Mouse (Mus musculus): ENCODE results near the gene BC055324.
A peak's percentile ranks its signal among the peaks of the same experiment; 100 is the strongest.

BC055324 gene

DNA sequence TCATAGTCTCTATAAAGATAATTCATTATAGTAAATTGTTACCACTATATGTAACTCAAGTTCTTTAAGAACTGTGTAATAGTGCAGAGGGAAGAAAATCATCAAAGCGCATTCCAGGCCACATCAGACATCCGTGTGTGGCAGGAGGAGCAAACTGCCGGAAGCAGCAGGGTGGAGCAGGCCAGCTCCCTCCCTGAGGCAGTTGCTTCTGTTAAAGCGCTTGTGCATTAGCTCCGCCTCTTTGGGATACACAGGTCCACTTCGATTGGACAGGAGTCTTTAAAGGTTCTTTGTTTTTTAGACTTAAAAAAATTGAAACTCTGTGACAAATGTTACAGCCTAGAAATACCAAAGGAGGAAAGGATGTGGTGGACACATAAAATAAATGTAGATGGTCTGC, 52.5 kb downstream of the BC055324 start:
- no peak for DNase-seq

DNA sequence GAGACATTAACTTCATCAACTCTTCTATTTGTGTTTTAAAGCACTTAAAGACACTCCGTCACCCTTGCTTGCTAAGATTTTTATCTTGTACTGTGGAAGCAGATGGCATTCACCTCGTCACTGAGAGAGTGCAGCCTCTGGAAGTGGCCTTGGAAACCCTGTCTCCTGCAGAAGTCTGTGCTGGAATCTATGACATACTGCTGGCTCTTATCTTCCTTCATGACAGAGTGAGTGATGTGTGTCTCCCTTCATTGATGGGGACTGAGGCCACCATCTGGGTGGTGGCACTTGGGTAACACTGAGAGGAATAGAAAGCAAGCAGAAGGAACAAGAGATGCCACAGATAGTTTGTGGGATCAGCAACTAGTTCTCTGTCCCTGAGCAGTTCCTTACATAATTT, 60.0 kb downstream of the BC055324 start:
- no peak for DNase-seq

DNA sequence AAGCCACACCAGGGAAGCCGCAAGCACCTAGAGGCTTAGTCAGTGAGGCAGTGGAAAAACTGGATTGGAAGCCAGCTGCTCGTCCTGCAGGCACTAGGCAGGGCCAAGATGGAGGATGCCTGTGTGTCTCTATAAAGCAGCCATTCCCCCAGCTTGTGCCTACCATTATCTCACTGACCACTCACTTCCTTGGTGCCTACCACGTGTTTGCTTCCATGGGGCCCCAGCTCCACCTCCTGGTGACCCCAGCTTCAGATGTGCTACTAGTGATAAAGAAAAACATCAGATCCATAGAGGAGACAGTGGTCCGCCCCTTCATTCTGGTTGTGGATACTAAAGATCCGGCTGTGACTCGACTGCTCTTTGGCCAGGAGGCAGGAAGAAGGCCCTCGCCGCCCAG, 62.8 kb downstream of the BC055324 start:
- no peak for DNase-seq

DNA sequence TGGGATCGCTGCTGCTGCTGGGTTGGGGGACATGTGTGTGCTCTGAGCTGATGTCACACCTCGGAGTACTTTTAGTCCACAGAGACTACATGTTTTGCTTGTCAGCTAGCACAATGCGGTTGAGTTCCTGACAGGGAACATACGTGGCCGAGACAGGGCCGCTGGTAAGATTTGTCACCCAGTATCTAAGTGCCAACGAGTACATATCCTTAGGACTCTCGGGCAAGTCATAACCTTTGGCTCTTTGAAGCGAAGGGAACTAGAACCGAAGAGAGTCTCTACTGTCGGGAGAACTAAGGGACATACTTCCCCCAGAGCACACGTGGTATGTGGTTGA, 64.2 kb downstream of the BC055324 start:
- DNase-seq: peak; percentile 11

DNA sequence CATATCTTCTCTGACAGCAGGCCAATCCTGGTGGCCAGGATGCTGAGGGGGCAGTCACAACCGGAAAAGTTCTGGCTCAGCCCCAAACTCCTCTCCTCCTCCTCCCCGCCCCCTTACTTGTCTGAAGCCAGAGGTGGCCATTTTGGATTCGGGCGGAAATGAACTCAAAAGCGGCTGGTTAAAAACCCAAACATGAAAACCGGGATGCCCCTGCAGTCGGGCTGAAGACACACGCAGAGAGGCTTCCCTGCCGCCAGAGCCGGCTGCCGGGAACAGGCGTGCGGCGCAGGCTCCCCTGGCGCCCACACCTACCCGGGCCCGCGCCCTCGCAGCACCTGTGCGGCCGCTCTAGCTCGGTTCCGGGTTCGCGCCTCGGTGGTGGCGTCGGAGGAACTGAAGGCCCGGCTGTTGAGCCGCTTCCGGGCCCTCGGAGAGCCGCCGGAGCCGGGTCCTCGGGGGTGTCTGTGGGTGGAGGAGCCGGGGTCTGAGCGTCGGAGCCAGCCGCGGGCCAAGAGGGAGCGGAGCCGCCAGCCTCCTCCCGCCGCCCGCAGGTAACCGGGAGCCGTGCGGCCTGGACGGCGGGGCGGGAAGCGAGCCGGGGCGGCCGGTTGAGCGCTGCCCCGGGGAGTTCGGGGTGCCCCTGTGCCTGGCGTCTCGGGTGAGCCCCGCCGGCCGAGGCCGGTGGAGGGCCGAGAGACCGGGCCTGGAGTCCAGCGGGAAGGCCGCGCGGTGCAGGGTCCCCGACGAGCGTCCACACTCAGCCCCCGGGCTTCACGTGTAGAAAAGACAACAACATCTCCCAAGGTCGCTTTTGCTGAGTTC, 64.7 kb downstream of the BC055324 start:
- DNase-seq: peak; percentile 88

DNA sequence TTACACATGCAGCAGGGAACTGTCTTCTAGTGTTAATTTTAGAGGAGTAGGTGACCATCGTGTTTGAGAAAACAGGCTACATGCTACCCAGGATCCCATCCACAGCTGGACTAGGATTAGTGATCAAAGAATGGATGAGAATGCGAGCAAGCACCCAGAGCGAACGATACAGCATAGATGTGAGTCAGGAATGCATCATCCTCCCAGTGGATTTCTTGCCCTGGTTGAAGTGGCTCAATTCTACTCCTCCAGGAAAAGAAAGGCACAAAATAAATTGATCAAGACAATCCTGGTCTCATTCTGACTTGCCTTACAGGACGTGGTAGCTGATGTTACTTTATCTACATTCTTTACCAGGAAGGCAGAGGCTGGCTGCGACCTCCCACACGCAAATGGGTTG, 65.8 kb downstream of the BC055324 start, which contains the start of gene Scyl3:
TSS of gene Scyl3 (plus strand) at position 255 of the 400 bp plus-strand sequence.
- no peak for DNase-seq

DNA sequence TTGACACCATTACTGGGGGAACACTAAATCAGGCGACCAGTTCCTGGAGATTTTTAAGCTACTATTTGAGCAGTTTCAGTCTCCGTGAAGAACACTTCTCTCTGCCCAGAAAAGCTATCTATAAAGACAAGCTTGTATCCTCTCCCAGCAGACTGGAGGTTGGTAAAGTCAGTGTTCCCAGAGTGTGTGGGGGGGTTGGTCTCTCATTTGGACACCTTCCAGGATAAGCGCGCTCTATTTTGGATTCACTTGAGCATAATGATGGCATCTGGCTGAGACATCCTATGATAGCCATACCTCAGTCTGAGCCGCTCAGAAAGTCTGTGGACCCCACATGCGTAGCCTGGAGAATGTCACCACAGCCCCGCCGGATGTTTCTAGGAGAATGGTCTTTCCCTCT, 70.5 kb downstream of the BC055324 start:
- peak; percentile 23 for DNase-seq

DNA sequence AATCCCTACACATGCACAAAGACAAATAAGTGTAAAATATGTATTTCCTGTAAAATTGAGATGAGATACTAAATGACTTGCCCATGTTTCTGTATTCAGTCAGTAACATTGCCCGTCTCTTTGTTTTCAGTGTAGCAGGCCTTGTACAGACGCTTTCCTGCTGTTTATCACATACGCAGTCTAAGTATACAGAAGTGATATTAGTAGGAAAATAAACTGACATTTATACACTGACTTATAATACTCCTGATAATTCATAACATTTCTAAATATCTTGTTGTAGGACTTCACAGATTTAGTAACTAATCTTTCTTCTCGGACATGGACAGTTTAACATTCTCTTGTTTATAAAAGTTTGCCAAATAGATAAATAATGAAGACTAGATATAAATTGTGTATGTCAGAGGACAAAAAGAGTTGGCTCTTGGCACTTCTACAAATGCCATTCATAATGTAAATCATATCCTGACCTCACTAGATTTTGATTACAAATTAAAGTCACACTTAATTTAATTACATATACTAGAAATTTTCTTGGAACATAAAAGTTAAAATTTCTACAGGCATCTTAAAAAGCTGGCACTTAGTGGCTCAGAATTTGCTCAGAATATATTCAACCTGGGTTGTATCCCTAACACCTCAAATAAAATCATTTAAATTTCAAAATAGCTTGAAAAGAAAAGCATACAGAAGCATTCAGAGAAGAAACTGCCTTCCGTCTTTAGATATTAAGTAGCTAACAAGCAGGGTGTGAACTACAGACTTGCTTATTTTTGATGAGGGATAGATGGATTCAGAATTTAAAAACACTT, 77.0 kb downstream of the BC055324 start:
- DNase-seq: no peak

DNA sequence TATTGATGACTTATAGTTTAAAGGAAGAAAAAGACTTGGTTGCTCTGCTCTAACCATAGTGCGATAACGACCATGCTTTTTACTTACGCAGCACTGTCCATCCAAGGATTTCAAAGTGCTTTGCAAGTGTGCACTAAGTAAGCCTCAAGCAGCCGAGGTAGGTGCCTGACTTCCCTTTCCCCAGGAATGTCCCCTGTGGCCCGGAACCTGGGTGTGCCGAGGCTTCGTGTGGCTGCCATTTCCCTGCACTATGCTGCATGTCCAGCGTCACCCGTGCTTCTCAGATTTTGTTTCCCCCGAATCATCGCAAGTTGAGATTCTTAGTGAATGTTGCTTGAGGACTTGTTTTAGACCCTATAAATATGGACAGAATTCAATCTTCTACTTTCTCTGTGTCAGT, 82.6 kb downstream of the BC055324 start:
- DNase-seq: no peak

DNA sequence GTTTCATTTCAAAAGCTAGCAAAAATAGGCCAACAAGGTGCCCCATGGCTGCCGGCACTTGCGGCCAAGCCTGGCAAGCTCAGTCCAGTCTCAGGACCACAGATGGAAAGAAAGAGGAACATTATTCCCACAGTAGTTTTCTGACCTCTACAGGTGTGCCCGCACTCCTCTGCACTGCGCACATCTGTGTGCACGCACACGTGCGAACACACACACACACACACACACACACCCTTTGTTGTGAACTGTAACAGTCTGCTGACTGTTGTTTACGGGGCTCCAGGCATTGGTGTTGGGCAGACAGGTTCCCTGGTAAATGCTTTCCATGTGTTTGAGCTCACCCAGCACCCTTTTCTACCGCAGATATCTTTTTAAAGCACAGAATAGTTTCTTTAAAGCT, 83.8 kb downstream of the BC055324 start:
- DNase-seq: no peak

DNA sequence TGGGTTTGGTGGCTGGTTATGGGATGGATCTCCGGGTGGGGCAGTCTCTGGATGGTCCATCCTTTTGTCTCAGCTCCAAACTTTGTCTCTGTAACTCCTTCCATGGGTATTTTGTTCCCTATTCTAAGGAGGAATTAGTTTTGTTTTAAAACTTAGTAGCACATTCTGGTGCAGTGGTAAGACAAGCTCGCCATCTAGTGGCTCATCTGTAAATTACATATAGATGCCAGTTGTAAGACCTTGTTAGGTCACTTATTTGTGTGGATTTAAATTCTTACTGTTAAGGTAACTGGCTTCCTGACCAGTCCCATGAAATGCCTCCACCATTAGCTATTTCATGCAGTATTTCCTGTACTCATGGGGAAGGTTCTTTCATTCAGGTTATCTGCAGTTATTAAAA, 84.3 kb downstream of the BC055324 start:
- DNase-seq: no peak

DNA sequence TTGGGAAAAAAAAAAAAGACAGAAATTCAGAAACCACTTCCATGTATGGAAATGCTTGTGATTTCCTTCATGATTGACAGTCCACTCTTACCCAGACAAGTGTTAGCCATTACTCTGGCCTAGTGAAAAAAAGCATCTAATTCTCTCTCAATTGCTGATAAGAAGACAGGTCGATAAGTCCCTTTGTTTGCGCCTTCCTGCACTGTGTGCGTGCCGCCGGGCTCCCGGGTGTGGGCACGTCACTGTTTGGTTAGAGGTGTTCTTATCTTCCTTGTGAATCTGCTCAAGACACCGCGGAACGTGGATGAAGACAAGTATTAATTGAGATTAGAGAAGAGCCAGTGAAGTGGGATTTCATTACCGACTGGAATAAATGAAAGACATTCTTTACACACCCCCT, 86.2 kb downstream of the BC055324 start:
- no peak for DNase-seq

DNA sequence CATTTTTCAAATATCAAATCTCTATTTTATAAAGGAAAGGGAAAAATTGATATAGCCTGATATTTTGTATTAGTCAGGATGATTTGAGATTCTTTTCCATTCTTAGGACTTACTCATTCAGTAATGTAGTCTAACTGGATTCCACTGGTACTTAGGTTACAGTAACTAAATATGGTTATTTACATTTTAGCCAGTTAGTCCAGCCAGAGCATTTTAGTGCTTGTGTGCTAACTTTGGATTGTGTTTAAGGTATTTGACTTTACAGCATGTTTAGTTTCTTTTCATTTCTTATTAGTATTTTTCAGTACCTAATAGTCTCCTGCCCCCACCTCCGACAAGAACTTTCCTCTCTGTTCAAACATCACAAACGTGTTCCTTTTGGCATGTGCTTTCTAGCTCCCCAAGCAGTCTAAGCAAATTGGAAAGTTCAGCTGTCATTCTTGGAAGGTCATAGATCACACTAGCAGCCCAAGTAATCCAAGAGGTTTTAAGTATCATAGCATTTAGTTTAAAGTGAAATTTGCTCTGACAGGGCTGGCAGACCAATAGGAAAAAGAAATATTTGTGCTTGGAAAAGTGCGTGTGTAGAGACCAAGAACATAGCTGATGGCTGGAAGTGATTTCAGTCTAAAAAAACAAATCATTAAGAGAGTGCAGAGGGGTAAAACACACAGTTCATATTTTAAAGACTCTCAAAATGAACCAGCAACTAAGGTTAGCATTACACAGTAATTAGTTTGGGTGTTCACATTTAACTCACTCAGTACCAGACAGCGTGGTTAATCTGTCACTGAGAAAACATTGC, 87.4 kb downstream of the BC055324 start:
- DNase-seq: no peak

DNA sequence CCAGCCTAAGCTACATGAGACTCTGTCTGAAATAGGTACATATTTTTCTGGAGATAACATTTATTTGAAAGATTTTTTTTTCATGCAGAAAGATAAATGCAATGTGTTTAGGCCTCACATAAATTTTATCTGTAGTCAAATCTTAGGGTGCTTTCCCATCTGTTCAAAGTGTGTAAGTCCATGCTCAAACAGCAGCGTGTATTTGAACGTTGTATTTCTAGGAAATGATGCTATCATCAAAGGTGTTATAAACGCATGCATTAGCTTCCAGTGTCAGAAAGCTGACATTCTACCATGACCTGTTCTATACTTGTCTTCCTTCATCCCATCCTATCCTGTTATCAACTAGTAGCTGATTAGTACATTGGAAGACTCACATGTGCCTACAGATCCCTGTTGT, 91.2 kb downstream of the BC055324 start:
- no peak for DNase-seq

DNA sequence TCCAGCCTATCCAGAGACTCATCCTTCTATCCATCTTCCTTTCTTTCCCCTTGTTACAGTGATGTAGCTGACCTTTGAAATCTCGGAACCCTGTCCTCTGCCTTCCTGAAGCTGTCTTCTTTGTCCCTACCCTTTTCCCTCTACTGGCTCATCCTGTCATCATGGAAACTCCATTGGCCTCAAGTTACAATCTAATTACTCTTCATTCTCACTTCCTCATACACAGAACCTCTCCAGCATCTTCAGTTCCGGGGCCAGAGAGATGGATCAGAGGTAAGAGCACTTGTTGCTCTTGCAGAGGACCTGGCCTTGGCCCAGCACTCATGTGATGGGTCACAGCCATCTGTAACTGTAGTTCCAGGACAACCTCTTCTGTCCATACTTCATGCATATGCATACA, 94.4 kb downstream of the BC055324 start:
- no peak for DNase-seq

DNA sequence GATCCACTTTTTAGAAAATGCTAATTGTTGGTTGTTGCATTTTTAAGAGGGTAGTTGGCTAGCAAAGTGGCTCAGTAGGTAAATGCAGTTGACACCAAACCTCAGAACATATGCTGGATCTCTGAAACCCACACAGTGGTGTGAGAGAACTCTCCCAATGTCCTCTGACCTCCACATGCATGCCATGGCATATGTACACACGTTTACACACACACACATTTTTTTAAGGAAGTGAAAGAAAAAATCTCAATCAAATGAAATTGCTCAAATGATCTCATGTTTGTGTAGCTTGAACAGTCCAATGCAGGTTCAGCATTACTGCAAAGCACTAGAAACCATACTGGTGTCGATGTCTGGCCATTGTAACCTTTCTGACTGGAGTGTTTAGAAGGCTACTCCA, 95.0 kb downstream of the BC055324 start:
- DNase-seq: no peak

DNA sequence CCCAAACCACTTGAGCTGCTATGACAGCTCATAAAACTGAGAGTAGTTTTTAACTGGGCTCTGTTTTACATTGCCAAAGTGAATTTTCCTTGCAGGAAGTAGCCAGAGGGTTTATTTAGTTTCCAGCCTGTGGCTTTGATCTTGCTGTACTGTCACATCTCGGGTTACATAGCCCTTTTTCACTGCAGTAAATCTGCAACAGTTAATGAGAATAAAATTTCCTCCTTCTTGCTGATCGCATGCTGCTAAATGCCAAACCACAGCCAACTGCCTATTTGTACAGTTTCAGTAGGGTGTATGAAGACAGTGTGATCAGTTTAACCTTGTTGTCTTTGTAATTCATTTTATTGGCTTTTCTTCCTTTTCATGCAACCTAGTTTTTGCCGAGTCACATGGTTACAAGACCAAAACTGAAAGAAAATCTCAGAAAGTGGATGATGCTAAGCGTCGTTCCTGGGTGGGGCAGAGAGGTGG, 96.3 kb downstream of the BC055324 start:
- DNase-seq: no peak
